Mouse (Mus musculus): ENCODE data around the gene Smim24. TPM values are rescaled to one million over a fixed set of nuclear protein-coding genes. Genes with fewer than 3 reads are reported as not detected.

The Smim24 gene
- polyA plus RNA-seq, 1 experiment: 51.1 TPM

DNA sequence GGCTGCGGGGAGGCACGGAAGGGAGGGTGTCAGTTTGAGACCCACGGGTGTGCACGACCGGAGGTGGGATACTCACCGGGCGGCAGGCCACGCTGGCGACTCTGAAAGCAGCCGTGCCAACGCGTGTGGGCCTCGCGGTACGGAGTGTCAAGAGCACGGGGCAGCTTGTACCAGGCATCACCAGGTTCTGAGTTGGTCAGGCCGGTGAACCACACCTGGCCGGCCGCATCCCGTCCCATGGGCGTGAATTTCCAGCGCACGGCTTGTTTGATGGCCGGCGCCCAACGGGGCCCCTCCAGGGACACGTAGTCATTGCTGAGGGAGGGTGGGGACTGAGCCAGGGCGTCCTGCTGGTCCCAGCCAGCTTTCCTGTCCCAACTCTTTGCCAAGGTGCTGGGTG lies 28.2 kb upstream of the Smim24 start:
- Histone ChIP-seq H3K36me3 (ENCODE audit: control insufficient read depth, insufficient read depth, low read length) (peaks cover 24% of the 10 kb centered on the region), H3K4me1 (replicated peaks; ENCODE audit: control insufficient read depth, insufficient read depth, low read length) (no peaks in the 10 kb centered on the region), H3K27me3 (ENCODE audit: control insufficient read depth, insufficient read depth, low read length) (no peaks in the 10 kb centered on the region), H3K27ac (ENCODE audit: control insufficient read depth, insufficient read depth, low read length) (no peak overlapping the region), H3K4me3 (ENCODE audit: control insufficient read depth, insufficient read depth, low read length) (no peak overlapping the region)
- WGBS: 95% methylated on average over 28 of the region's 28 CpGs
- TF ChIP-seq POLR2A (IDR thresholded peaks at IDR 0.05; ENCODE audit: control insufficient read depth, extremely low read depth, insufficient read depth, low read length, poor library complexity) (no peak), CTCF (IDR thresholded peaks at IDR 0.05; ENCODE audit: borderline replicate concordance, control insufficient read depth, extremely low read depth, insufficient read depth, low read length, poor library complexity) (no peak)
- no peak for DNase-seq

DNA sequence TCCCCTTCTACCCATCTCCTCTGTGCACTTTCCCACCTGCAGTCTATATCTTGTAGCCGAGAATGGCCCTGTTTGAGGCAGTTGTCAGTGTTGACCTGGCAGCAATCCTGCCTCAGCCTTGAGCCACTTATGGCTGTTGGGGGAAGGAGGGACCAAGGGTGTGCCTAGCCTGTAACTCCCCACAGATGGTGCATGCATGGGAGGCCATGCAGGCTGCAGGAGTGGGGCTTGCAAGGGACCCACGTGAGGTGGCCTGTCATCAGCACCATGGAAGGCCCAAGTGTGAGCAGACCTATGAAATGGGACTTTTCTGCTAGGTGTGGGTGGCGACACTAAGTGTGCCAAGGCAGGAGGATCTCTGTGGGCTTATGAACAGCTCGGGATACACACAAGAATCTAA lies 27.8 kb upstream of the Smim24 start:
- no peak overlapping the region for H3K27ac ChIP-seq (ENCODE audit: control insufficient read depth, insufficient read depth, low read length)
- WGBS: 75% methylated on average over 4 of the region's 4 CpGs
- peaks cover 28% of the 10 kb centered on the region for H3K36me3 ChIP-seq (ENCODE audit: control insufficient read depth, insufficient read depth, low read length)
- TF ChIP-seq CTCF (IDR thresholded peaks at IDR 0.05; ENCODE audit: borderline replicate concordance, control insufficient read depth, extremely low read depth, insufficient read depth, low read length, poor library complexity) (no peak), POLR2A (IDR thresholded peaks at IDR 0.05; ENCODE audit: control insufficient read depth, extremely low read depth, insufficient read depth, low read length, poor library complexity) (no peak)
- H3K4me1 ChIP-seq (replicated peaks; ENCODE audit: control insufficient read depth, insufficient read depth, low read length): no peaks in the 10 kb centered on the region
- no peaks in the 10 kb centered on the region for H3K27me3 ChIP-seq (ENCODE audit: control insufficient read depth, insufficient read depth, low read length)
- H3K4me3 ChIP-seq (ENCODE audit: control insufficient read depth, insufficient read depth, low read length): no peak overlapping the region
- DNase-seq: no peak

DNA sequence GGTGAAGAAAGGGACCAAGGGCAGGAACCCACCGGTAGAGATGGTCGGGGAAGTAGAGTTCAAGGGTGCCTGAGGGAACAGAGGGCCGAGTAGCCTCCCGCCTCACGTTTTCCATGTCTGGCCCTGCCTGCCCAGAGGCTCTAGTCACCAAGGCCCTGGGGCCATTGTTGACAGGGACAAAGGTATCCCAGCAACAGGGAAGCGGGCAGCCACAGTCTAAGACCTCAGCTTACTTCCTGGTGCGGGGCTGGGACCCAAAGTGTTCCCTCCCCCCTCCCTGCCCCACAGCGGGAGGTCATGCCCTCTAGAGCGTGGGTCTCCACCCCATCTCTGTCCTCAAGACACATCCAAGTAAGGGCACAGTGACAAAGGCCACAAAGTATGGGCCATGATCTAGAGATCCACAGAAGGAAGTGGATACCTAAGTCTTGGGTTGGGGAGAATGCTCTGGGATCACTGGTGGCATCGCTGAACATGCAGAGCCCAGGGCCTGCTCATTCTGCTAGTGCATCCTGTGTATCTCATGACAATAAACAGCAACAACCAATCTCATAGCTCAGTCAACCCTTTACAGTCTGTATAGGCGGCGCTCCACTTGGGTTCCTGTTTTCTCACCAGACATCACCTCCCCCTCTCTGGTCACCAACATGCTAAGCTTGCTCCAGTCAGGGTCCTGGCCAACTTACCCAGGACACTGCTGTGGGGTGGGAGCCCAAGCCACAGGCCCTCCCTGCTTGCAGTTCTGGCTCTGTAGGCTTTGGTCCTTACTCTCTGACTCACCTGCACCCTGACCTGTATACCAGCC lies 27.0 kb upstream of the Smim24 start, which contains the start of gene 4930404N11Rik:
TSS of gene 4930404N11Rik (minus strand) at position 145 of the 805 bp plus-strand sequence.
- no peaks in the 10 kb centered on the region for H3K4me1 ChIP-seq (replicated peaks; ENCODE audit: control insufficient read depth, insufficient read depth, low read length)
- TF ChIP-seq CTCF (IDR thresholded peaks at IDR 0.05; ENCODE audit: borderline replicate concordance, control insufficient read depth, extremely low read depth, insufficient read depth, low read length, poor library complexity) (no peak), POLR2A (IDR thresholded peaks at IDR 0.05; ENCODE audit: control insufficient read depth, extremely low read depth, insufficient read depth, low read length, poor library complexity) (no peak)

DNA sequence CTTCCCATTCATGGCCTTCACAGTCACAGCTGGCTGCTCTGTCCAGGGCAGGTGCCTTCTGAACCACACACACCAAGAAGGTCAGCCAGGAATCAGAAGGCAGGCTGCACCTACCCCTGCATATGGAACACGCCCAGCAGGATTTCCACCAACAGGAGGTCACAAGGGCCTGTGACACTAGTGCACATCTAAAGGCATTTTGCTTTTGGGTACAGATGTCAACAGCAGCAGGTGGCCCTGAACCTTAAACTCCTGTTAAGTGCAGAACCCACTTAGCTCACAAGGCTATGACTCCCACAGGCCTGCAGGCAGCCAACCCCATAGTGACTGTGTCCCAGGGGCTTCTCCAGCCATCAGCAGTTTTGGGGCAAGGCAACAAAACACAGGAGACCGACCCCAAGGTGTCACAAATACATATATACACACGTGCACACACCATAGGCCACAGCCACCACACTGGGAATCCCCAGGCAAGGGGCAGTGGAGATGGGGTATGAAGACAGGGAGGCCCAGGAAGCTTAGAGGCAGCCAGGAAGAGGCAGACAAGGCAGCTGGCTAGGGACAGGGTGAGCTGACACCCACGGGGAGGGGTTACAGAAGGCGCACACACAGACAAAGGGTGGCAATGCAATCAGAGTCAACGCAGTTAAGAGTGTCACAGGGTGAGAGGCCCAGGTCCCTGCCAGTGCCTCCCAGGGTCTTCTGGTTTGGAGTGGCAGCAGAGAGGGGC lies 26.2 kb upstream of the Smim24 start:
- Histone ChIP-seq H3K27me3 (ENCODE audit: control insufficient read depth, insufficient read depth, low read length) (no peaks in the 10 kb centered on the region), H3K27ac (ENCODE audit: control insufficient read depth, insufficient read depth, low read length) (no peak overlapping the region), H3K4me1 (replicated peaks; ENCODE audit: control insufficient read depth, insufficient read depth, low read length) (no peaks in the 10 kb centered on the region), H3K36me3 (ENCODE audit: control insufficient read depth, insufficient read depth, low read length) (peaks cover 39% of the 10 kb centered on the region), H3K4me3 (ENCODE audit: control insufficient read depth, insufficient read depth, low read length) (no peak overlapping the region)
- WGBS: 77% methylated on average over 6 of the region's 6 CpGs
- no peak for DNase-seq
- TF ChIP-seq POLR2A (IDR thresholded peaks at IDR 0.05; ENCODE audit: control insufficient read depth, extremely low read depth, insufficient read depth, low read length, poor library complexity) (no peak), CTCF (IDR thresholded peaks at IDR 0.05; ENCODE audit: borderline replicate concordance, control insufficient read depth, extremely low read depth, insufficient read depth, low read length, poor library complexity) (no peak)

More for the DNA sequence above, 27.0 kb upstream of the Smim24 start, which contains the start of gene 4930404N11Rik:
- DNase-seq: no peak
- Histone ChIP-seq H3K27ac (ENCODE audit: control insufficient read depth, insufficient read depth, low read length) (no peak within 1 kb of the TSS), H3K36me3 (ENCODE audit: control insufficient read depth, insufficient read depth, low read length) (peaks cover 35% of the 10 kb centered on the region), H3K27me3 (ENCODE audit: control insufficient read depth, insufficient read depth, low read length) (no peaks in the 10 kb centered on the region), H3K4me3 (ENCODE audit: control insufficient read depth, insufficient read depth, low read length) (no peak within 1 kb of the TSS)
- 71% methylated on average over 12 of the region's 12 CpGs for WGBS

DNA sequence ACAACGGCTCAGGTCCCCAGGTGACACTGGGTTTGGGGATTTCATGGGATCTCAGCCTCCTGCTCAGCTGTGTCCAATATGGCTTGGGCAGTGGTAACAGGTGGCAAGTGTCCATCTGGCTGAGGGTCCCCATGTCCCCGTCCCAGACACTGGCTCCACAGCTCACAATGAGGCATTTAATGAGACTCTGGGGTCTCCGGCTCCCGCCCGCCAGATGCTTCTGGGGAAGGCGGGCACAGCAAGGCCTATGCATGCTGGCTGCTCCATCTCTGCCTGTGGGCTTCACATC lies 25.7 kb upstream of the Smim24 start:
- peaks cover 39% of the 10 kb centered on the region for H3K36me3 ChIP-seq (ENCODE audit: control insufficient read depth, insufficient read depth, low read length)
- no peaks in the 10 kb centered on the region for H3K4me1 ChIP-seq (replicated peaks; ENCODE audit: control insufficient read depth, insufficient read depth, low read length)
- no peaks in the 10 kb centered on the region for H3K27me3 ChIP-seq (ENCODE audit: control insufficient read depth, insufficient read depth, low read length)
- WGBS: 95% methylated on average over 6 of the region's 6 CpGs
- no peak overlapping the region for H3K4me3 ChIP-seq (ENCODE audit: control insufficient read depth, insufficient read depth, low read length)
- no peak for TF ChIP-seq POLR2A (IDR thresholded peaks at IDR 0.05; ENCODE audit: control insufficient read depth, extremely low read depth, insufficient read depth, low read length, poor library complexity)
- TF ChIP-seq CTCF (IDR thresholded peaks at IDR 0.05; ENCODE audit: borderline replicate concordance, control insufficient read depth, extremely low read depth, insufficient read depth, low read length, poor library complexity): no peak
- H3K27ac ChIP-seq (ENCODE audit: control insufficient read depth, insufficient read depth, low read length): no peak overlapping the region
- DNase-seq: no peak

DNA sequence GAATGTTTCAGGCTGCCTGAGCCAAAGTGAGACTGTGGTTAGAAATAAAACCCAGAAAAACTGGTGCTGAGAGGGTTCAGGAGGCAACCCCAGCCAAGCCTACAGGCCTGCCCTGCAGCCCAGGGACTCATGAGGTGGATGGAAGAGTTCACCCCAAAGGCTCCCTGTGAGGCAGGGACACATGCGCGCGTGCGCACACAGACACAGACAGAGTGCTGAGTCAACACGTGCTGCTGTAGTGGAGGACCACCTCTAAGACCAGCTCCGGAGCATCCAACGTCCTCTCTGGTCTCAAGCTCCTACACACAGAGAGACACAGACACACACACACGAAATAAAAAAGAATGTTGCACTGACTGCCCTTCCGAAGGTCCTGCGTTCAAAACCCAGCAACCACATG lies 17.5 kb upstream of the Smim24 start:
- 95% methylated on average over 10 of the region's 10 CpGs for WGBS
- peaks cover 20% of the 10 kb centered on the region for H3K4me1 ChIP-seq (replicated peaks; ENCODE audit: control insufficient read depth, insufficient read depth, low read length)
- no peak overlapping the region for H3K27ac ChIP-seq (ENCODE audit: control insufficient read depth, insufficient read depth, low read length)
- H3K27me3 ChIP-seq (ENCODE audit: control insufficient read depth, insufficient read depth, low read length): no peaks in the 10 kb centered on the region
- no peak for DNase-seq
- no peak overlapping the region for H3K4me3 ChIP-seq (ENCODE audit: control insufficient read depth, insufficient read depth, low read length)
- TF ChIP-seq POLR2A (IDR thresholded peaks at IDR 0.05; ENCODE audit: control insufficient read depth, extremely low read depth, insufficient read depth, low read length, poor library complexity) (no peak), CTCF (IDR thresholded peaks at IDR 0.05; ENCODE audit: borderline replicate concordance, control insufficient read depth, extremely low read depth, insufficient read depth, low read length, poor library complexity) (no peak)
- peaks cover 9% of the 10 kb centered on the region for H3K36me3 ChIP-seq (ENCODE audit: control insufficient read depth, insufficient read depth, low read length)

Measured in thymus, adult 2 months (tissue).